Mouse (Mus musculus): ENCODE measurements around the gene Hexb.

Hexb gene

GRCm38 (mm10) chr13:97197932-97198562 lies at the start of gene Hexb:
Gene Hexb, minus strand, starts transcription at chr13:97198357.
- DNase-seq (ENCODE audit: low spot score): peak; percentile 94

GRCm38 (mm10) chr13:97247754-97248153 lies 49.6 kb upstream of the Hexb start:
- DNase-seq (ENCODE audit: low spot score): no peak

DNA sequence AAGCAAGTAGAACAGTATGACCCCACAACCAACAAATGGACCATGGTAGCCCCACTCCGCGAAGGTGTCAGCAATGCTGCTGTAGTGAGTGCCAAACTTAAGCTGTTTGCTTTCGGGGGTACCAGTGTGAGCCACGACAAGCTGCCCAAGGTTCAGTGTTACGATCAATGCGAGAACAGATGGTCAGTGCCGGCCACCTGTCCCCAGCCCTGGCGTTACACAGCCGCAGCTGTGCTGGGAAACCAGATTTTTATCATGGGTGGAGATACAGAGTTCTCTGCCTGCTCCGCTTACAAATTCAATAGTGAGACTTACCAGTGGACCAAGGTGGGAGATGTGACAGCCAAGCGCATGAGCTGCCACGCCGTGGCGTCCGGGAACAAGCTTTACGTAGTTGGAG lies 48.1 kb upstream of the Hexb start:
- DNase-seq (ENCODE audit: low spot score): no peak

- DNase-seq (ENCODE audit: low spot score): no peak
These were observed 47.0 kb upstream of the Hexb start for GRCm38 (mm10) chr13:97245157-97245556.

DNA sequence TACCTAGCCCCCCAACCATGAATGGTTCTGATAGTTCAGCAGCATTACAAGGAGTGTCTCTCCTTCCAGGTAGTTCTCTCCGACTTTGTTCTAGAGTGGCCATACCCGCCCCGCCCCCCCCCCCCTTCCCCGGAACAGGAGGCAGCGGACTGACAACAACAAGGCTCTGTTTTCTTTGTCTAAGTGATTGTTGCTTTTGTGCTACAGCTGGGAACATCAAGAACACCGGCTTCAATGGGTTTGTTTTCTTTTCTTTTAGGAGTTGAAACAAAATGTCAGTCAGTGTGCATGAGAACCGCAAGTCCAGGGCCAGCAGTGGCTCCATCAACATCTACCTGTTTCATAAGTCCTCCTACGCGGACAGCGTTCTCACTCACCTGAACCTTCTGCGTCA lies 46.6 kb upstream of the Hexb start:
- DNase-seq (ENCODE audit: low spot score): no peak

DNA sequence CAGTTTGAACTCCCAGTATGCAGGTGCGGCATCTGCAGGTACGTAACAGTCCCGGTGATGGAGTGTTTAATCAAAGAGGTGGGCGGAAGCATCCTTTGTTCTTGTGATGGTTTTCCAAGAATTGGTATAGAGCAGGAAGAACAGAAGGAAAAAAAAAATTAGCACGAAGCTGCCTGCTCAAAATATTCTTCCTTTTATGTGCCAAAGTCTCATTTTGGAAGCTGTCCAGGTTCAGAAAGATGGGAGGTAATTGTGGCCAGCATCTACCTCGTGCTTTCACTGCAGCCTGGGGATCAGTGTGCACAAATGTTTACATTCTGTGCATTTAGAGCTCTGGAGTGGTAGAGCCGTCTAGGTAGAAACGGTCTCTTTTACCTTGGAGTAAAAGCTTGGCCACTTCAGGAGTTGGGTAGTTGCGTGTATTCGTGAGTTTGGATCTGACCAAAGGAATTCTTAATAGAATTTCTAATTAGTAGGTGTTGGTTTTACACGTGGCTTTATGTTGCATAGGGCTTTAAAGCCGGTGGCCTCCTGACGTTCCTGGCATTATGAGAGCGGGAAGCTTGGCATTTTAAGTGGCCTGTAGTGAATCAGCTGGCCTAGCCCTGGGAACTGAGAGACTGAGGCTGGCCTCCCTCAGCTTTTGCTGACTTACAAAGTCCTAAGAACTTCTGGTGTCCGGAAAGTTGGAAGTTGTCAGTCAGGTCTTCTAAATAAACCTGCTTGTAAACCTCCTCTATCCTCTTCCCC lies 46.0 kb upstream of the Hexb start:
- no peak for DNase-seq (ENCODE audit: low spot score)

- peak; percentile 44 for DNase-seq (ENCODE audit: low spot score)
These were observed 44.6 kb upstream of the Hexb start for GRCm38 (mm10) chr13:97242716-97243115.

GRCm38 (mm10) chr13:97241787-97242280 lies 43.7 kb upstream of the Hexb start:
- no peak for DNase-seq (ENCODE audit: low spot score)

- DNase-seq (ENCODE audit: low spot score): peak; percentile 98
These were observed 43.0 kb upstream of the Hexb start, which contains the start of gene Enc1 for GRCm38 (mm10) chr13:97240965-97241786. Gene Enc1, plus strand, starts transcription at chr13:97241105.

- DNase-seq (ENCODE audit: low spot score): peak; percentile 93
These were observed 42.3 kb upstream of the Hexb start for GRCm38 (mm10) chr13:97240279-97240964.

GRCm38 (mm10) chr13:97239343-97240180 lies 41.4 kb upstream of the Hexb start:
- DNase-seq (ENCODE audit: low spot score): peak; percentile 89

DNA sequence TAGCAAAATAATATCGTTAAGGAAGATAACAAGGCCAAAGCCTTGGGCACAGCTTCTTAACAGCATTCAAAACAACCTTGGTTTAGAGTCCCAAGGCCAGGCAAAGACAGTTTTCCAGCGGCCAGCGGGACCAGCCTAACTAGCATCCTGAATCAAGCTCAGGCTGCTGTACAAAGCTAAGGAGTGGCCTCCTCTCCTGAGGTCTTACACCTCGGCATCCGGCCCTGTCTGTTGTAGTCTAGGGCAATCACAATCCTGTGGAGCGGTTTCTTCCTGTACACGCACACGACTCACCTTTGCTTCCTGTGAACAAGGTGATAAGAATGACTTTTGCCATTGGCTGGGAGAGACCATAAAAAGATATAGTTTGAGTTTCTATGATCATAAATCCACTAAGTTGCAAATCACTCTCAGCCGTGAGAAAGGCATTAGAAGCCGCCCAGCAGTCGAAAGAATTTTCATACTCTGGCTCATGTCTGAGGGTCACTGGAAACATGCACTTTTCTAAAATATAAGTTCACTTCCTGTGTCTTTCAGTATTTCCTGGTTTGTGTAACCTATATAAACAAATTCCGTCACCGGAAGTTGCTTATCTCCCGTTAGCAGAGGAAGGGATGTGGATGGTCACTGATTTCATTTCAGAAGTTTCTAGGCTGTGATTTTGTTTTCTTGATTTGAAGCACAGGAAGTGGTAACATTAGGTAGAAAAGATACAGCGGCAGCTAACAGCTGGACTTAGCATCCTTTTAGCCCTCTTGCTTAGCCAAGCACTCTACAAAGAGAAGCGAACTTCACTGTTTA lies 40.2 kb upstream of the Hexb start:
- peak; percentile 75 for DNase-seq (ENCODE audit: low spot score)

DNA sequence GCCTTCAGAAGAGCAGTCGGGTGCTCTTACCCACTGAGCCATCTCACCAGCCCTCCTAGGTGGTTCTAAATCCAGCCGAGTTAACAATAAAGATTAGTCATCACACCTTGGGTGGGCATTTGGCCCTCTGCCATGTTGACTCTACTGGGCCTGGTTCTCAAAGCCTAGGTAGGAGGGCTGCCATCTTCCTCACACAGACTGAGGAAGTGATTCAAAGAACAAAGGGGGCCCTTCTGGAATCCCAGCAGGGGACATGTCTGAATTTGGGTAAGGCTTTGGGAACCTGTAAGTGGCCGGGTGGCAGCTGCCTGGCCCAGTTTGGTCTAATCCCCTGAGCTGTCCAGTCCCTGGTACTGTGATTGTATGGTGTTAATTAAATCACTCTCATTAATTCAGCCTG lies 39.5 kb upstream of the Hexb start:
- DNase-seq (ENCODE audit: low spot score): peak; percentile 61

- no peak for DNase-seq (ENCODE audit: low spot score)
These were observed 37.8 kb upstream of the Hexb start for GRCm38 (mm10) chr13:97235911-97236310.

DNA sequence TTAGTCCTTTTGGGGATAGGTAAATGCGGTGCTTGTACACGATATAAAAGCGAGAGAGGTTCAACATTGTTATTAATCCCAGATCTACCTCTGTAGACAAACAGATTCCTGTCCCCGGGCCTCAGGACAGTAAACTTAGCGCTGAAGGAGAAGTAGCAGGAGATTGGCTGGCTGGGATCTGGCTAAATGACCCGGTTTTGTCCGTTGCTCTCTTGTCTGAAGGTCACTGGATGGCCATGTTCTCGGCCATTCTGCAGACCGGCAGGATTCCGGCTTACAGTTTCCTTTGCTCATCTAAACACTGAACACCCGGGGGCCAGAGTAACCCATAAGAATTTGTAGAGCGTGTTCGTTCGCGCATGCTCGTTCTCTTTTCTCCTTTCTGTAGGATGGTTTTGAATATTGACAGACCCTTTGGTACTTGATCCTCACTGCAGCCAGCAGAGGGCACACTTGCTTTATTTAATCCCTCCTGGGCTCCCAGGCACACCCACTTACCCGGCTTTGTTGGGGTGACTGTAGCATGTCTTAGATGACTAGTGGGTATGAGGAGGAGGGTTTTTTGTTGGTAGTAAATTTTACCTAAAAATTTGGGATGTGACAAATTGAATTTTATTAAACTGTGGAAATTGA lies 36.7 kb upstream of the Hexb start:
- DNase-seq (ENCODE audit: low spot score): peak; percentile 86

DNA sequence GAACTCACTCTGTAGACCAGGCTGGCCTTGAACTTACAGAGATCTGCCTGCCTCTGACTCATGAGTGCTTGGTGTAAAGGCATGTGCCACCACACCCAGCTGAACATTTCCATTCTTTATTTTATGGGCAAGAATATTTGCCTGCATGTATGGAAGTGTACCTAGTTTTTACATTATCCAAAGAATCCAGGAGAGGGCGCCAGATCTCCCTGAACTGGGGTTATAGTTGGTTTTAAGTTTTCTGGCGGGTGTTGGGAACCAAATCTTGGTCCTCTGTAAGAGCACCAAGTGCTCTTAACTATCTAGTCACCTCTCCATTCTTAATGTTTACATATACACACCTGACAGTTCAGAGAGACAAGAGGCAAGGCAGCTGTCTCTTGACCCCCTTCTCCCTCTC lies 34.9 kb upstream of the Hexb start:
- DNase-seq (ENCODE audit: low spot score): no peak

DNA sequence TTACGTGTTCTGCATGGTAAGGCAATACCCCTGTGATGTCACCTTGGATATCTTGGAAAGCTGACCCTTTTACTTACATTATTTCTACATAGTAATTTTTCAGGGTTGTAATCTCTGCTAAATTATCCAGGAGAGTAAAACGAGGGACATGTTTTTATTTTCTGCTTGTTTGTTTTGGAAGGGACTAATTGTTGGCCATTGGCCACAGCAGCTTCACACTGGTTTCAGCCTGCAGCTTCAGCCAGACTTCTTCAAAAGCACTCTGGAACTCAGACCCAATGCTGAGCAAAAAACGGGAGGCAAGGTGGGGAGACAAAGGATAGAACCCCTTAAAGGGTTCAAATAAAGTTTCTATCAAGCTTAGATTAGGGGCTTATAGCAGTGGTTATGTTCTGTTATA lies 31.9 kb upstream of the Hexb start:
- DNase-seq (ENCODE audit: low spot score): no peak

DNA sequence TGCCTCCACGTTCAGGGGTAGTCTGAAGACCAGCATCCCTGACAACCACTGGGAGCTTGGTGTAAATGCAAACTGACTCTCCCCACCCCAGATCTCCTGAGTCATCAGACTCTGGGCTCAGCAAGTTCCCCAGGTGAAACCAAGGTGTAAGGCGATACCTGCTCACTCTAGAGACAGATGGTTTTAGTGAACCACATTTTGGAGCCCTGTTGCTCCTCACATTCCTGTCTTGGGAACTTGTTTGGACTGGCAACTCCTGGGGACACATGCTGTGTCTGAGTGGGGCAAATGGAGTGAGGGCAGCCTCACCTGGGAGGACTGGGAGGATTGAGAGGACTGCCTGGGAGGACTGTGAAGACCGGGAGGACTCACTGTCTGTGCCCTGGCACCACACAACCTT lies 29.6 kb upstream of the Hexb start:
- DNase-seq (ENCODE audit: low spot score): no peak

DNA sequence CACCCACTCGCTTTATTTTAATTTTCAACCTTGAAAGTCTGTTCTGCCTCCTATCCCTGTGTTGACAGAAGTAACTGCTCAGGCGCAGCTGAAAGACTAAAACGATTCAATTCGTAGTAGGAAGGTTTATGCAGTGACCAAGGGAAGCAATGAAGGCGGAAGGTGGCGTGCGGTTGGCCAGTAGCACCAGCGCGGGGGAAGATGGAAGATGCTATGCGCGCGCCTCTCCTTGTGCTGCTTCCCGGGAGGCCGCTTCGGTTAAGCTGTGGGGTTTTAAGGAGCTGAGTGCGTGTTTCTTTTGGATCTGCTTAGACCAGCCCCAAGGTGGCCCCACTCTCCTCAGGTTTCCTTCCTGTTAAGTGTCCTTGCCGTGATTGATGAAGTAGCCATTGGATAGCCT lies 27.0 kb upstream of the Hexb start:
- DNase-seq (ENCODE audit: low spot score): no peak

Data from MN1 (cell line).